Mouse (Mus musculus): ENCODE data around the gene Naa15.

GRCm38 (mm10) chr3:51377878-51378664 lies 36.9 kb upstream of the Naa15 start:
- no peak for TF ChIP-seq EP300 (IDR thresholded peaks at IDR 0.05; ENCODE audit: low read depth)
- TF ChIP-seq CTCF (IDR thresholded peaks at IDR 0.05; ENCODE audit: low read depth), result peak; percentile 52

All from liver, embryonic 14.5 days (tissue).